Mouse (Mus musculus) right cerebral cortex, adult 18-20 months (tissue): ENCODE measurements around the gene Nmd3.

Experiments
- DNase-seq: peaks from one replicate; pipeline ENCODE4 v3.0.0; 2022; ENCODE audit warnings: mixed read lengths

Gene Nmd3

DNA sequence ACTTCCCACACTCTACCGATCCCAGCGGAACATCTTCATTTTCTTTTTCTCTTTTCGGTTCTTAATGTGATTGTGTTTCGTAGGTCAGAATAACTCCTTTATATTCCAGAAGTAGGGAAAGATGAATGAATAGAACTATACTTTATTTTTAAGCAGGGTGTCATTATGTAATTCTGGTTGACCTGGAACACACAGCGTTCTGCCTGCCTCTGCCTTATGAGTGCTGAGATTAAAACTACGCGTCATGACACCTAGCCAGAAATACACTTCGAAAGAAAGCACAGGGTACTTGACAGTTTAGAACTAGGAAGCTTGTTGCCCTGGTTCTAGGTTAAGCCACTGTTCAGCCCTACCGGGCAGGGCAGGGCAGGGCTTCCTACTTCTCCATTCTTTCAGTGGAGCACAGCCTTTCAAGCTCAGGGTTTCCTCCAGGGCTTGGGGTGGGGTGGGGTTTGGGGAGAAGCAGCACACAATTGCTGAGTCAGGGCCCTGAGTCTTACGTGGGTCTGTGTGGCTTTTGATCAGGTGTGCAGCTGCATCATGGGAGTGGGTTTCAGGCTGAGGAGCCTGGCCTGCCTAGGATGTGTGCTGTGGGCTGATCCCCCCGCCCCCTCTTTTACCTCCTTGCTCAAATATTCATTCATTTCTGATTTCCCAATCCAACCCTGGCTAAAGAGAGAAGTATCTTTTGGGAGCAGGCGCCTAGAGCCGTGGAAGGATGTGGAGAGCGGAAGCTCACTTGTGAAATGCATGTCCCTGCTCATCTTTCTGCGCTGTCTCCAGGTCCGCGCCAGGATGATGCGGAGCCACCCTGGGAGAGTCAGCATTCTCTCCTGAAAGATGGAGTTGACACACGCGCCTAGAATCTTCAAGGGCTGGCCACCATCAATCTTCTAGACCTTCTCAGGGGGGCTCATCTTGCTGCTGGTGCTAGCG lies 42.1 kb downstream of the Nmd3 start:
- DNase-seq = peak; percentile 26

DNA sequence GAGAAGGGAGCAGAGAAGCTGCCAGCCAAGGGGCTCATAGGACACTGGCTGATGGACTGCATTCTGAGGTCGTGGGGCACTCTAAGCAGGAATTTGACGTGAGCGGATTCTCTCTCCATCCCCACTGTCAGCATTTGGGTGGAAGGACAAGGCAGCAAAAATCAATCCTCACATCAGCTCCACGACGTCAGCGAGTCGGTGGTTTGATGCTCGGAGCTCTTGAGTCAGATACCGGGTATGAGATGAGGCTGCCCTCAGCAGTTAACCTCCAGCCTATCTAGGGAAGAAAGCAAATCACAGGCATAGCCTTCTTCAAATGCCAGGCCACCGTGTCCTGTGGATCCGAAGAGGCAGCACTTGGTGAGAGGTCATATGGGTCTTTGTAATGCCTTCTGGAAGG lies 43.4 kb downstream of the Nmd3 start:
- DNase-seq = no peak

DNA sequence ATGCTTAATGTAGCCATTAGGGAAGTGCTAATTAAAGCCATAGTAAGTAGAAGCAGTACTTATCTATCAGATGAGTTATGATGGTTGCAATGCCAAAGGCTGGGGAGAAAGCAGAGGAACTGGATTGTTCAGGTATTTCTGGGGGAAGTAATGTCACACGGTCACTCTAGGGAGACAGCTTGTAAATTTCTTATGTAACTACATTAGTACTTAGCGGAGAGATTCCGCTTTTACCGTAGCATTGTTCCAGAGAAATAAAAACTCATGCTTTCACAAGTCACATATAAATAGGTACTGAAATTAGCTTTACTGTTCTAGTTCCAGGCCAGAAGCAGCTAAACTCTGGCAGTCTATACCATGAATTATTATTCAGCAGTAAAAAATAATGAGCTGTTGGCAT lies 47.4 kb downstream of the Nmd3 start:
- no peak for DNase-seq

DNA sequence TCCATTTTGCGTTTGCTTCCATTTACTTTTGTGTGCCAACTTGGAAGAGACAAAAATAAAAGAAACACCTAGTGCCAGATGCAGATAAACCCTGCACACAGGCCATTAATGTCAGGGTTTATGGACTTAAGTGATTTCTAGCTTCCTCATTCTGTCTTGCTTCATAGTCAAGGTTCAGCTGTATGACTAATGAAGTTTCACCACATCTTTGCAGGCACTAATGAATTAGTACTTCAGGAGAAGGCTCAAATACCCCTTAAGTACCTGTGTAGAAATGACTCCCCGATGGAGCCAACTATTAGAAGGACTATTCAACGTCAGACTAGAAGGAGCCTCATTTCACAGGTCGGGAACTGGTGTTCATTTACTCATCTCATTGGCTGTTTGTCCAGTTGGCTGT lies 51.6 kb downstream of the Nmd3 start:
- DNase-seq = no peak

DNA sequence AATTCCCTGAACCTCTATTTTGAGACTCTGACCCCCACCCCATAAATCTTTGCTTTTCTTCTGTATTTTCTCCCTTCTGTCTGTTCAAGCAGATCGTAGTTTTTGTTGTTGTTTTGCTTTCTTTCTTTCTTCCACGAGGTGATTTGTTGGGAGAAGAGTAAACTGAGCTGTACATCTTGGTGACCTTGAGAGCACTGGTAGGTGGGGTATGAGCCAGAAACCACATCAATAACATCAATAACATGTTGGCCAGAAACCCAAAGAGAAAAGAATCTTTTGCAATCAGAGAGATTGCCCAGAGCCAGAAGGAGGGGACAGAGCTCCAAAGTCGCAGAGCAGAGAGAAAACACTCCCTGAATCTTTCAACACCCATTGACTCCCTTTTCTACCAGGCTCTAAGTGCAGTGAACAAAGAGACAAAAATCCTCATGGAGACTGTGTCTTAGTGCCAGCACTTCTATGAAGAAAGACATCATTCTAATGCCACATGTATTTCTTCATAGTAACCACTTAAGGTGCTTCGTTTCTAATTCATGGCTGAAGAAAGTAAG lies 57.5 kb downstream of the Nmd3 start:
- no peak for DNase-seq

DNA sequence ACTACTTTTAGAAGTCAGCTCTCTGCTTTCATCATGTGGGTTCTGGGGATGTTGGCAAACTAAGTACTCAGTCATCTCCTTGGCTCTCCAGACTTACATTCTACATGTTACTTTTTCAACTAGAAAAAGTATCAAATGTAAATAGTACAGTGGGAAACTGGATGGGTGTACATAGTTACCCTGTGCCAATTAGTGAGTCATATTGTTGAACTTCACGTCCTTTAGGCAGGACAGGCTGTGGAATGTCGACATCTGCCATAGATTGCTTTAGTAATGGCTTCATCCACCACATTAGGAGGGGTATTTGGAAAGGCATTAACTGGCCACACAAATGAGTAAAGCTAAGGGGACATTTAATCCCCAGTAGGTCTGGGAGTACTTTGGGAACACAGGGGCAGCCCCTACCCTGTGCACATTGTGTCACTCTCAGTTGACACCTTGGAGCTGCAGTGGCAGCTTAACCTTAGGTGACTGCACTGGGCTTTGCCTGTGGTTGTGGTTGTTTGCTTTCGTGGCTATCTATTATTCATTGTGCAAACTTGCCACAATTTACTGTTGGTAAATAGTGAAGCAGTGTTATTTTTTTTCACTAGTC lies 71.1 kb downstream of the Nmd3 start:
- DNase-seq = no peak

DNA sequence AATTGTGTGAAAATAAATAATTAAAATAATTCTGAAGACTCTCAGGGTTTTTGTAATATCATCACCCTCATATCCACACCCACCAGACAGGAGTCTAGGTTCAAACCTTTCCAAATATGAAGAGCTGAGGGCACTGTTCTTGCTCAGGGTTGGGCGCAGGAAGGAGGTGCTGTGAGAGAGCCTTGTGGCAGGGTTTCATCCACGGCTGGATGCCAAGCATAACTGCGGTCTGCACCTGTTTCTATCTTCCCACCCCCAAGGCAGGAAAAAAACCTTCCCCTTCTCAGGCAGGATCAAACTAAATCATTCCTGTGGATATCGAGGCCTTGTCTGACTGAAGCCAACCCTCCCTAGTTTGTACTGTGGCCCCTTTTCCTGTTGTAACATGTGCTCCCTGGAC lies 75.7 kb downstream of the Nmd3 start:
- no peak for DNase-seq

DNA sequence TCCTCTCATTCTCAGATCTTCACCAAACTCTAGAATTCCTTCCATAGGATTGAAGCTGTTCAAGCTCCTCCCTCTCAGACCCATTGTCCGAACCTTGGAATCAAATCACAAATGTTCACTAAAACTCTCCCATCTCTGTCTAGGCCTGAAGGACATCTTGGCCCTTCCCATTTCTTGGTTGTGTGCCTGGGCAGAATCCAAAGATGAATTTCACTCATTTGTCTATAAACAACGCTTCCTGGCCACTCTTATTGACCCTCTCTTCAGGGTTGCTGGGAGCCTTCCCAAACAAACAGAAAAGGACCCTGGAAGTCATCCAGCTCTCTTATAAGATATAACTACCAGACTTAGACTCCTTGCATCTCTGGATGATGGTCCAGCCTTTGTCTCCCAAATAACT lies 76.2 kb downstream of the Nmd3 start:
- DNase-seq = no peak

DNA sequence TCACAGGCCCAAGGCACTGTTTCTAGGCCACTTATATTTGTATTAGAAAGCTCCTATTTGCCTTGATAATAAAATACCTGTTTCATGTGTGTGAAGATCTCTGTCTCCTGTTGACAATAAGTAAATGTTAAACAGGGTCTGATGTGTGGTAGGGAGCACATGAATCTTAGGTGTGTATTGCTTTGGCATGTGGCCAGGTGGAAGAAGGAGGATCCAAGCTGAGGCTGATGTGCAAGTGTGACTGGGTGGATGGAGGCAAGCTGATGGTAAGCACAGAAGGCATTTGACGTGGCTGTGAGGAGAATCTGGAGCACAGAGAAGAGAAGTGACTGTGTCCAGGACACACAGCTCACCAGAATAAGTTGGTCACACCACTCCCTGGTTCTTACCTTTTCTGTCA lies 77.3 kb downstream of the Nmd3 start:
- DNase-seq = no peak

DNA sequence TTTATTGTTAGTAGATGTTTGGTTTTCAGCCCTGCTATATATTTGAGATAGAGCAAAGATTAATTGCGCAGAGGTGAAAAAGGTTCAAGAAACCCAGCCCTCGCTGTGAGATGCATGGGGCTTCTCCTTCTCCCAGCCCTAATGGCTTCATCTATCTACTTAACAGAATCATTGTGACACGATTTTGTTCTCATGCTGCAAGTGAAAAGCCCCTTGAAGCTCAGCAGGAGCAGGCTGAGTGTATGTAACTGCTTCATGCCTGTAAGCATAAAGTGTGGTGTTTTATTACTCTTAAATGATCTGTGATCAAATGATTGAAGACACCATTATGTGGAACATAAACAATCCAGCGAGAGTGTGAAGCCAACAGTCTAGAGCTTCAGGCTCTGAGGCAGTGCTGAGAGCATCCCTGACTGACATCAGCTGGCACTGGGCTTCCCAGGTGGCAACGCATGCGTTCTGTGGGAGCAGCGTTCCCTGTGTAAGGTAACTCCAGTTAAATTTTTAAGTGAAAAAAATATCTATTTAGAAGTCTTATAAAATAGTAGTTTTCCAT lies 79.1 kb downstream of the Nmd3 start:
- DNase-seq = no peak

DNA sequence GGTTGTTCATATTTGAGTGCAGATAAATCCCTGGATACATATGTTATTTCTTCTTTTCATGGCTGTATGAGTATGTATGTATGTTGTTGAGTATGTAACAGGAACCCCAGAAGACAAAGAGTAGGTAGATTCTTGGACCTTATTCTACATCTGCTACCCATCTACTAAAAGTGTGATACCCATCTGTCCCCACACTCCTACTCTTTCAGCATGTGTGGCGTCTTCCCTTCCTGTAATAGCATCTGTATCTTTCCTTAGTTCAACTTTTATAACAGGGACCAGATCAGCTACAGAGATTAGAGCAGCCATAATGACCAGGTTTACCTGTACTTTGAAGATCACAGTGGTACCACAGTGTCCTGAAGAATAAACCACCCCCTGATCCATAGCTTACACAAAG lies 81.4 kb downstream of the Nmd3 start:
- DNase-seq = no peak
